Mouse (Mus musculus): ENCODE data around the gene Ttc9b. TPM values are rescaled to one million over a fixed set of nuclear protein-coding genes. Genes with fewer than 3 reads are reported as not detected.

Ttc9b gene
- 12.6 and 13.9 TPM in 2 replicates for polyA plus RNA-seq (2014; fragmentation: Nextera tagmentation; extraction: Ambion mirVana)

DNA sequence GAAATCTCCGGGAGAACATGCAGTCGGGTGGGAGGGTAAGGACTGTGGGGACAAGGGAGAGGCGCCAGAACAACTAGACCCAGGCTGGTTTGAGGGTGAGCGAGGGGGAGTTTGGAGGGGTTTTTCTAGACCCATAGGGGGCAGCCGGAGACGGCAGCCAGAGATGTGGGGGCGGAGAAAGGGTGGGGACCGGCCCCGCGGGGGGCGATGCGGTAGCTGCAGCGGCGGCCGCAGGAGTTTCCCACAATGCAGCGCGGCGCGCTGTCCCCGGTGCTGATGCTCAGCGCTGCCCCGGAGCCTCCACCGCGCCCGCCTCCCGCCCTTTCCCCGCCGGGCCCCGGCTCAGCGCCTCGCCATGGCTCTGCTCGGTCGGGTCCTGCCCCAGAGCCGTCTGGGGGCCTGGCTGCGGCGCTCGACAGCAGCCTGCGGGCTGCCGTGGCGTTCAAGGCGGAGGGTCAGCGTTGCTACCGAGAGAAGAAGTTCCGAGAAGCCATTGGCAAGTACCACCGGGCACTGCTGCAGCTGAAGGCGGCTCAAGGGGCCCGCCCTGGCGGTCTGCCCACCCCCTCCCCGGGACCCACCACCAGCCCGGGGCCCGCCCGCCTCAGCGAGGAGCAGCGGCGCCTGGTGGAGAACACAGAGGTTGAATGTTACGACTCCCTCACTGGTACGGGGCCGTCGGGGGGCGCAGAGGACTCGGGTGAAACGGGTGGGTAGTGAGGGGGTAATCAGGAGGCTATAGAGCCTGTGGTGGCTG is at the start of gene Ttc9b:
TSS of gene Ttc9b (plus strand) at position 235 of the 757 bp plus-strand sequence.
- H3K9ac ChIP-seq (ENCODE audit: low read length): peak within 1 kb of the TSS; percentile 63
- 2% methylated on average over 59 of the region's 62 CpGs for WGBS
- ATAC-seq (replicated peaks; ENCODE audit: low FRiP score) (peak; percentile 72), DNase-seq (ENCODE audit: low spot score) (peak; percentile 87)
- H3K27ac ChIP-seq (ENCODE audit: low read depth, low read length): peak within 1 kb of the TSS; percentile 43; the same call in 1 of the 2 replicates
- no peaks in the 10 kb centered on the region for H3K36me3 ChIP-seq (ENCODE audit: control insufficient read depth, insufficient read depth, low read length)
- no peaks in the 10 kb centered on the region for H3K4me1 ChIP-seq (replicated peaks; ENCODE audit: control insufficient read depth, insufficient read depth, low read length)
- H3K27me3 ChIP-seq (ENCODE audit: control insufficient read depth, insufficient read depth, low read length): peaks cover 21% of the 10 kb centered on the region
- H3K4me3 ChIP-seq (ENCODE audit: low read depth, low read length): peak within 1 kb of the TSS; percentile 46
- peak within 1 kb of the TSS; percentile 80 for H3K4me2 ChIP-seq (ENCODE audit: low read depth, low read length, severe bottlenecking)
- H3K9me3 ChIP-seq (ENCODE audit: control insufficient read depth, low read length): no peaks in the 10 kb centered on the region

DNA sequence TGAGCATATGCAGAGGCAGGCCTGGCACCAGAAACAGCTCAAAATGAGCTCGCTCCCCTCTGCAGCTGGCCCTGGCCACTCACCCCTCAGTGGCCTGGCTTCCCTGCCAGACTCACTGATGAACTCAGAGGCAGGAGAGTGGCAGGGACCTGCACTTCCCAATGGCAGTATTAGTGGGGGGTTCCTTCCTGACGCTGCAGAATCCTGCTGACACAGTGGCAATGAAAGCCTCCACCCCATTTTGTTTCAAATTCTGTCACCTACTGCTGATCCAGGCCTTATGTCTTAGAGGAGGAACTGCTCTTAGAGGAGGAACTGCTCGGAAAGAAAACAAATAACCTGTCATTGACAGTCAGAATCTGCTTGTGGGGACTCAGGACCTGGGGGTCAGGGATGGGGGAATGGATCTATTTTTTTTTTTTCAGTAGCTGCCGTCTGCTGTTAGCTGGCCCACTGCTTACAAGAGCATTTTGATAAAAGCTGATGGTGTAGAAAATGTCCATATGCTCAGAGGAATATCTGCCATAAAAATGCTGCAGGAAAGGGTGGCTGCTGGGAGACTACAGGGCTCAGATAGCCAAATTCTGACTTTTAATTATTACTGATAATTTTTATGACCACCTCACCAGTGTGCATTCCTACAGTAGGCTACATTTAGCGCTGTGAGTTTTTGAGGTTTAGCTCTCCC is 48.9 kb upstream of the Ttc9b start:
- no peak overlapping the region for H3K4me2 ChIP-seq (ENCODE audit: low read depth, low read length, severe bottlenecking)
- no peaks in the 10 kb centered on the region for H3K4me1 ChIP-seq (replicated peaks; ENCODE audit: control insufficient read depth, insufficient read depth, low read length)
- no peak overlapping the region for H3K4me3 ChIP-seq (ENCODE audit: low read depth, low read length)
- 72% methylated on average over 5 of the region's 5 CpGs for WGBS
- no peaks in the 10 kb centered on the region for H3K27me3 ChIP-seq (ENCODE audit: control insufficient read depth, insufficient read depth, low read length)
- no peak overlapping the region for H3K9ac ChIP-seq (ENCODE audit: low read length)
- H3K27ac ChIP-seq (ENCODE audit: low read depth, low read length): no peak overlapping the region
- H3K36me3 ChIP-seq (ENCODE audit: control insufficient read depth, insufficient read depth, low read length): no peaks in the 10 kb centered on the region; the same call in 1 of the 2 replicates
- DNase-seq (ENCODE audit: low spot score): no peak
- no peak for ATAC-seq (replicated peaks; ENCODE audit: low FRiP score)
- H3K9me3 ChIP-seq (ENCODE audit: control insufficient read depth, low read length): no peaks in the 10 kb centered on the region

DNA sequence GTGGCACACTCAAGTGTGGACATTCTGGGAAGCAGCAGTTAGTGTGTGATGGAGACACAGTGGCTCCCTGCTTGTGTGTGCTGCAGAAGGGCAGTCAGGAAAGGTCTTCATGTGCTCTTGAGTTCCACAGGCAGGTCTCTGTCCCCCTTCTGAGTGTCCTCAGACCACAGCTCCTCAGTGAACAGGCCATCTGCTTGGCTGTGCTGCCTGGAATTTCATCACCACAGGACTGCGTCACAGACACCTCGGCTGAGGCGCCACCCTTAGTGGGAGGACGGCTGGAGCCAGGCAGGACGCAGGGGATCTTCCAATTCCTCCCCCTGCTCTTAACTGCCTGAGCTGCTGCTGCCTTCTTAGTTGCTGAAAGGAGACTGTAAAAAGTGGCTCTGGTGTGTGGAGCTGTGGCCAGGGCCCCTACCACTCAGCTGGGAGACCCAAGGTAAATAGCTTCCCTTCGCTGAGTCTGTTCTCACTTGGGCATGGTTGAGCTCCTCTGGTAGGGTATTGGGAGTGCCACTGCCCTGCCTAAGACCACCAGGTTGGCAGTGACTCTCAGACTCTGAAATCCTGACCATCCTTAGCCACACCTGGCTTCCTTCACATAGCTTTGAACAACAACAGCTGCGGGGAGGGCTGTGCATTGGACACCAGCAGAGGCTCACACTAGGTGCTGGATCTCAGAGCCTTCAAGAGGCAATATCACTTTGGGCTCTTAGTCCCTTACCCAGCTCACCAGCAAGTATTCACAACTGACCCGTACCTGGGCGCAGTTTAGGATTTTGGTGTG is 48.0 kb upstream of the Ttc9b start:
- 89% methylated on average over 9 of the region's 9 CpGs for WGBS
- no peak overlapping the region for H3K27ac ChIP-seq (ENCODE audit: low read depth, low read length)
- H3K9ac ChIP-seq (ENCODE audit: low read length): no peak overlapping the region
- no peaks in the 10 kb centered on the region; the same call in 1 of the 2 replicates for H3K36me3 ChIP-seq (ENCODE audit: control insufficient read depth, insufficient read depth, low read length)
- H3K4me1 ChIP-seq (replicated peaks; ENCODE audit: control insufficient read depth, insufficient read depth, low read length): no peaks in the 10 kb centered on the region
- H3K9me3 ChIP-seq (ENCODE audit: control insufficient read depth, low read length): no peaks in the 10 kb centered on the region
- ATAC-seq (replicated peaks; ENCODE audit: low FRiP score): no peak
- no peak for DNase-seq (ENCODE audit: low spot score)
- no peaks in the 10 kb centered on the region for H3K27me3 ChIP-seq (ENCODE audit: control insufficient read depth, insufficient read depth, low read length)
- H3K4me2 ChIP-seq (ENCODE audit: low read depth, low read length, severe bottlenecking): no peak overlapping the region
- no peak overlapping the region for H3K4me3 ChIP-seq (ENCODE audit: low read depth, low read length)

DNA sequence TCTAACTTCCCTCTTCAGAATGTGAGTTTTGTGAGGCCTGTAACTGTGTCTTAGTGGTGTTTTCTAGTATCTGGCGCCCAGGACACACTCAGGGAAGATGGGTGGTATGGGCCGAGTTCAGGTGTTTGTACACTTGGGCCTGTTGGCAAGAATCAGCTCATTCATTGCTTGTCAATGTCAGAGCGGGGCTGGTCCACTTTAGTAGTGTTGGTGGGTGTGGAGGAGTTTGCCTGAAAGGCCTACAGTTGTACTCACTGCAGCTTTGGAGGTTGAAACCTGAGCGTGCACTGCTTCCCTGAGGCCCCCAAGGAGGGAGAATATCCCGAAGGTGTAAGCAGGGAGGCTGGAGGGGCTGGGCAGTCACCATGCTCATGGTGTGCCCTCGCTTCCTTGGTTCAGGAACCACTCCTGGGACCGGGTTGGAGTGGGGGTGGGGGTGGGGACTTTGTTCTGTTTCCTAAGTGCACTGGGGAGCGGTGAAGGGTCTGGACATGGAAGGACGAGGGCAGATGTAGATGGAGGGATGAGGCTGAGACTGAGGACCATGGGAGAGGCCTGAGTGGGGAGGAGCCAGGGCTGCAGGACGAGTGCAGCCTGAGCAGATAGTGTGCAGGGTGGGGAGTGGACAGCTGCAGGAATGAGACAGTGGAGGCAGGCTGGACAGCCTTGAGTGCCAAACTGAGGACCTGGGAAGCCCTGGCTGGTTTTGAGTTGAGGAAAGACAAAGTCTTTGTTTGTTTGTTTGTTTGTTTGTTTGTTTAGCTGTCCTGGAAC is 47.0 kb upstream of the Ttc9b start:
- WGBS: 69% methylated on average over 10 of the region's 10 CpGs

DNA sequence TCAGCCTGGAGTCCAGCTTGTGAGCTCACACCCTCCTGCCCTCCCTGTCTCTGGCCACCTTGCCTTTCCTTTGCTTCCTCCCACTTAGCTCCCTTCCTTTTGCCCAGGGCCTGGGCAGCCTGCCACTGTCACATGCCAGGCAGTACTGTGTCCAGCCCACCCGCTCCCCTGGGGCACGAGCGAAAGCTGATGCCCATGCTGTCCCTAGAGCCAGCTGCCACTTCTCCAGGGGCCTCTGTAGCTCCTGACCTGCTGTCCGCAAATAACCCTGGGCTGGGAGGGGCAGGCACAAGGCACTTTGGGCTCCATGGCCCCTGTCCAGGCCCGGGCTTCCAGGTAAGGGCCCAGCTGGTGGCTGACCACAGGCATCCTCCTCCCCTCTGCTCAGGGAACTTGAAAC is 46.1 kb upstream of the Ttc9b start:
- ATAC-seq (replicated peaks; ENCODE audit: low FRiP score): no peak

More for the DNA sequence above, 47.0 kb upstream of the Ttc9b start:
- Histone ChIP-seq H3K9me3 (ENCODE audit: control insufficient read depth, low read length) (no peaks in the 10 kb centered on the region), H3K36me3 (ENCODE audit: control insufficient read depth, insufficient read depth, low read length) (no peaks in the 10 kb centered on the region; the same call in 1 of the 2 replicates), H3K27me3 (ENCODE audit: control insufficient read depth, insufficient read depth, low read length) (no peaks in the 10 kb centered on the region), H3K9ac (ENCODE audit: low read length) (no peak overlapping the region), H3K4me3 (ENCODE audit: low read depth, low read length) (no peak overlapping the region), H3K27ac (ENCODE audit: low read depth, low read length) (no peak overlapping the region), H3K4me2 (ENCODE audit: low read depth, low read length, severe bottlenecking) (no peak overlapping the region), H3K4me1 (replicated peaks; ENCODE audit: control insufficient read depth, insufficient read depth, low read length) (no peaks in the 10 kb centered on the region)
- no peak for DNase-seq (ENCODE audit: low spot score)
- no peak for ATAC-seq (replicated peaks; ENCODE audit: low FRiP score)

DNA sequence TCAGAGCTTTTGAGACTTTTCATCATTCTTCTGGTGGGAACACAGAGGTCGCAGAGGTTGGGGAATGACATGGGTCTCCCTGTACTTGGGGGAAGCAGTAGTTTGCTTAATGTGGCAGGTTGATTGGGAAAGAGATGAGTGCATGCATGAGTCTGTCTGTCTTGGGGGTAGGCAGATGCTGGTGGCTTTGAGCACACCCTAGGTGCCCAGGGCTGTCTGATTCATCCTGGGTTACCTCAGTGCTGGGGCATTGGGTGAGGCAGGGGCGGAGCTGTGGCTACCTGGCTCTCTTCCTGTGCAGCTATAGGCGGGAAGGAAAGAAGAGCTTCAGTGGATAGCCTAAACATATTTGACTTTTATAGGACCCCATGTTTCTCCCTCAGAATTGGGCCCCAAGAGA is 45.6 kb upstream of the Ttc9b start:
- H3K4me1 ChIP-seq (replicated peaks; ENCODE audit: control insufficient read depth, insufficient read depth, low read length): no peaks in the 10 kb centered on the region; the same call in 1 of the 2 replicates
- ATAC-seq (replicated peaks; ENCODE audit: low FRiP score): no peak
- WGBS: 86% methylated on average over 3 of the region's 3 CpGs
- H3K9me3 ChIP-seq (ENCODE audit: control insufficient read depth, low read length): no peaks in the 10 kb centered on the region
- DNase-seq (ENCODE audit: low spot score): no peak
- no peaks in the 10 kb centered on the region; the same call in 1 of the 2 replicates for H3K36me3 ChIP-seq (ENCODE audit: control insufficient read depth, insufficient read depth, low read length)
- no peak overlapping the region for H3K4me3 ChIP-seq (ENCODE audit: low read depth, low read length)
- no peaks in the 10 kb centered on the region for H3K27me3 ChIP-seq (ENCODE audit: control insufficient read depth, insufficient read depth, low read length)
- H3K4me2 ChIP-seq (ENCODE audit: low read depth, low read length, severe bottlenecking): no peak overlapping the region
- H3K27ac ChIP-seq (ENCODE audit: low read depth, low read length): no peak overlapping the region
- no peak overlapping the region for H3K9ac ChIP-seq (ENCODE audit: low read length)

More for the DNA sequence above, 46.1 kb upstream of the Ttc9b start:
- no peak for DNase-seq (ENCODE audit: low spot score)
- H3K4me1 ChIP-seq (replicated peaks; ENCODE audit: control insufficient read depth, insufficient read depth, low read length): no peaks in the 10 kb centered on the region
- no peak overlapping the region for H3K27ac ChIP-seq (ENCODE audit: low read depth, low read length)
- no peaks in the 10 kb centered on the region for H3K27me3 ChIP-seq (ENCODE audit: control insufficient read depth, insufficient read depth, low read length)
- H3K4me2 ChIP-seq (ENCODE audit: low read depth, low read length, severe bottlenecking): no peak overlapping the region
- H3K4me3 ChIP-seq (ENCODE audit: low read depth, low read length): no peak overlapping the region
- no peak overlapping the region for H3K9ac ChIP-seq (ENCODE audit: low read length)
- 92% methylated on average over 5 of the region's 5 CpGs for WGBS
- no peaks in the 10 kb centered on the region for H3K9me3 ChIP-seq (ENCODE audit: control insufficient read depth, low read length)
- H3K36me3 ChIP-seq (ENCODE audit: control insufficient read depth, insufficient read depth, low read length): no peaks in the 10 kb centered on the region; the same call in 1 of the 2 replicates

DNA sequence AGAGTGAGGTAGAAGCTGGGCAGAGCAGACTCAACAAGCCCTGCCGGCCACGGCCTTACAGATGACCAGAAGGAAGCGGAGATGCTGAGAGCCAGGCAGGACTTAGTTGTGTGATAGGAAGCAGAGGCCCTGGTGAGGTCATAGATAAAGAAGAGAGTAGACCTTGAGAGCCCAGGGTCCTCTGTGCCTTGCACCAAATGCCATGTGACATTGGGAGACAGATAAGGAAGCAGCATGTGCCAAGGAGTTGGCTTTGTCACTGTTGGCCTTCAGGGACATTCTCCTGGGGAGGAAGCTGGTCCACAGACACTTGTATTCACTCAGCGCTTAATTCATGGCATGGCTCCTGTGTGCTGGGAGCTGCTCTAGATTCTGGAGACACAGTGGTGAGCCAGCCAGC is 44.4 kb upstream of the Ttc9b start:
- Histone ChIP-seq H3K4me3 (ENCODE audit: low read depth, low read length) (no peak overlapping the region), H3K9ac (ENCODE audit: low read length) (no peak overlapping the region), H3K9me3 (ENCODE audit: control insufficient read depth, low read length) (no peaks in the 10 kb centered on the region), H3K4me1 (replicated peaks; ENCODE audit: control insufficient read depth, insufficient read depth, low read length) (peaks cover 2% of the 10 kb centered on the region; the same call in 1 of the 2 replicates), H3K36me3 (ENCODE audit: control insufficient read depth, insufficient read depth, low read length) (no peaks in the 10 kb centered on the region; the same call in 1 of the 2 replicates), H3K27ac (ENCODE audit: low read depth, low read length) (no peak overlapping the region), H3K27me3 (ENCODE audit: control insufficient read depth, insufficient read depth, low read length) (no peaks in the 10 kb centered on the region), H3K4me2 (ENCODE audit: low read depth, low read length, severe bottlenecking) (no peak overlapping the region)
- WGBS: 96% methylated on average over 4 of the region's 4 CpGs
- DNase-seq (ENCODE audit: low spot score): no peak
- no peak for ATAC-seq (replicated peaks; ENCODE audit: low FRiP score)

DNA sequence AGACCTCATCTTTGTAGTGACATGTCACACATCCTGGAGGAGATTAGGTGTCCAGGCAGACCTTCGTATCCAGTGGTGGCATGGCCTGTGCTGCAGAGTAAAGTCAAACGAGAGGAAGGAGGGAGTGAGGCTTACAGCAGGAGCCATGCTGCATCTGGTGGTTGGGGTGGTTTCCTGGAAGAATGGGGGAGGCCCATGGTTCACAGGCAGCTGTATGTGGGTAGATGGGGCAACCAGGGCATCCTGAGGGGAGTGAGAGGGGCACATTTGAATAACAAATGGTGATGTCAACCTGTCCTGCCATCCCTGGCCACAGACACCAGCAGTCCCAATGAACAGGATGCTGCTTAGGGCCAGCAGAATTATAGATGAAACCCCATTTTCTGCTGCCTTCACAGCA is 44.0 kb upstream of the Ttc9b start:
- no peaks in the 10 kb centered on the region for H3K27me3 ChIP-seq (ENCODE audit: control insufficient read depth, insufficient read depth, low read length)
- no peak overlapping the region for H3K4me3 ChIP-seq (ENCODE audit: low read depth, low read length)
- ATAC-seq (replicated peaks; ENCODE audit: low FRiP score) (no peak), DNase-seq (ENCODE audit: low spot score) (no peak)
- H3K27ac ChIP-seq (ENCODE audit: low read depth, low read length): no peak overlapping the region
- WGBS: 97% methylated on average over 2 of the region's 2 CpGs
- H3K9me3 ChIP-seq (ENCODE audit: control insufficient read depth, low read length): no peaks in the 10 kb centered on the region
- H3K4me2 ChIP-seq (ENCODE audit: low read depth, low read length, severe bottlenecking): no peak overlapping the region
- H3K36me3 ChIP-seq (ENCODE audit: control insufficient read depth, insufficient read depth, low read length): no peaks in the 10 kb centered on the region; the same call in 1 of the 2 replicates
- H3K4me1 ChIP-seq (replicated peaks; ENCODE audit: control insufficient read depth, insufficient read depth, low read length): peaks cover 2% of the 10 kb centered on the region; the same call in 1 of the 2 replicates
- no peak overlapping the region for H3K9ac ChIP-seq (ENCODE audit: low read length)

All from forebrain, embryonic 11.5 days (tissue).